Mouse (Mus musculus) small intestine, adult 2 months (tissue): Measurements from ENCODE around the gene Zscan18. TPM values are rescaled to one million over a fixed set of nuclear protein-coding genes. Genes with fewer than 3 reads are reported as not detected.

Experiments used
- H3K27ac ChIP-seq: fragments of 200-500 bp; 2 replicates; pipeline ENCODE4 v1.5.1; 2012; ENCODE audit warnings: low read depth, low read length, control low read depth, inconsistent platforms; ENCODE audit not compliant: insufficient read depth
- H3K27me3 ChIP-seq: fragments of 200-500 bp; 2 replicates; pipeline ENCODE4 v1.6.1; 2012; ENCODE audit warnings: mild to moderate bottlenecking, moderate library complexity, low read length, inconsistent platforms; ENCODE audit not compliant: control insufficient read depth, insufficient read depth
- H3K36me3 ChIP-seq: fragments of 200-500 bp; 2 replicates; pipeline ENCODE4 v1.6.1; 2012; ENCODE audit warnings: mild to moderate bottlenecking, low read length, control low read depth, inconsistent platforms; ENCODE audit not compliant: control insufficient read depth, insufficient read depth
- H3K4me1 ChIP-seq: fragments of 200-500 bp; 2 replicates; pipeline ENCODE4 v1.6.1; 2012; ENCODE audit warnings: low read length, inconsistent platforms, mixed read lengths; ENCODE audit not compliant: control insufficient read depth, insufficient read depth, insufficient read length
- H3K4me3 ChIP-seq: fragments of 200-500 bp; 2 replicates; pipeline ENCODE4 v1.5.1; 2012; ENCODE audit warnings: low read depth, mild to moderate bottlenecking, control low read depth, inconsistent platforms, low read length, moderate library complexity
- CTCF ChIP-seq: fragments of 200-500 bp; IDR thresholded peaks from 2 replicates; pipeline ENCODE4 v1.5.1; 2012; ENCODE audit warnings: low read depth, mild to moderate bottlenecking, control low read depth, inconsistent platforms, low read length, moderate library complexity, mixed read lengths; ENCODE audit not compliant: insufficient replicate concordance, insufficient read length; ENCODE audit errors: extremely low read depth
- POLR2A ChIP-seq: fragments of 200-500 bp; IDR thresholded peaks from 2 replicates; pipeline ENCODE4 v1.6.1; 2012; ENCODE audit warnings: low read depth, mild to moderate bottlenecking, control low read depth, inconsistent platforms, low read length, moderate library complexity
- WGBS: fragments of 180-500 bp; shearing (Covaris S2); methylation state at CpG from one replicate; pipeline ENCODE4 v1.1.7; 2018; 5-methylcytosine and 5-hydroxymethylcytosine counted together
- polyA plus RNA-seq: library from polyadenylated mRNA; depleted of rRNA; stranded (reverse); fragments of >200 nt; gene quantifications from 2 replicates; pipeline ENCODE4 v1.2.3, GENCODE M21; 2012; rRNA removed

The Zscan18 gene
- 0.15 and 0.24 TPM in 2 replicates for polyA plus RNA-seq

GRCm38 (mm10) chr7:12802866-12803726, at the start of gene Zscan18:
Gene Zscan18, minus strand, starts transcription at chr7:12803635.
- Histone ChIP-seq H3K27ac (no peak within 1 kb of the TSS), H3K27me3 (no peaks in the 10 kb centered on the region), H3K4me1 (peaks cover 6% of the 10 kb centered on the region; the same call in 1 of the 2 replicates), H3K4me3 (peak within 1 kb of the TSS; percentile 66), H3K36me3 (0 out of 2 replicates have a peak, but pooled peaks cover 4% of the 10 kb centered on the region)
- WGBS: 5% methylated on average over 31 of the region's 31 CpGs
- no peak for TF ChIP-seq POLR2A
- no peak for TF ChIP-seq CTCF

- 90% methylated on average over 4 of the region's 4 CpGs for WGBS
- TF ChIP-seq CTCF: no peak
- H3K36me3 ChIP-seq: peaks cover 26% of the 10 kb centered on the region
- H3K27me3 ChIP-seq: no peaks in the 10 kb centered on the region
- no peaks in the 10 kb centered on the region for H3K4me1 ChIP-seq
- peak overlapping the region; percentile 81 for H3K4me3 ChIP-seq
- no peak overlapping the region for H3K27ac ChIP-seq
Observed at GRCm38 (mm10) chr7:12835779-12836178, 32.3 kb upstream of the Zscan18 start.

GRCm38 (mm10) chr7:12835193-12835671, 31.8 kb upstream of the Zscan18 start:
- Histone ChIP-seq H3K27me3 (no peaks in the 10 kb centered on the region), H3K4me3 (peak overlapping the region; percentile 81), H3K27ac (peak overlapping the region; percentile 60), H3K4me1 (no peaks in the 10 kb centered on the region), H3K36me3 (peaks cover 24% of the 10 kb centered on the region)
- WGBS: 7% methylated on average over 13 of the region's 13 CpGs
- TF ChIP-seq POLR2A (no peak), CTCF (no peak)

DNA sequence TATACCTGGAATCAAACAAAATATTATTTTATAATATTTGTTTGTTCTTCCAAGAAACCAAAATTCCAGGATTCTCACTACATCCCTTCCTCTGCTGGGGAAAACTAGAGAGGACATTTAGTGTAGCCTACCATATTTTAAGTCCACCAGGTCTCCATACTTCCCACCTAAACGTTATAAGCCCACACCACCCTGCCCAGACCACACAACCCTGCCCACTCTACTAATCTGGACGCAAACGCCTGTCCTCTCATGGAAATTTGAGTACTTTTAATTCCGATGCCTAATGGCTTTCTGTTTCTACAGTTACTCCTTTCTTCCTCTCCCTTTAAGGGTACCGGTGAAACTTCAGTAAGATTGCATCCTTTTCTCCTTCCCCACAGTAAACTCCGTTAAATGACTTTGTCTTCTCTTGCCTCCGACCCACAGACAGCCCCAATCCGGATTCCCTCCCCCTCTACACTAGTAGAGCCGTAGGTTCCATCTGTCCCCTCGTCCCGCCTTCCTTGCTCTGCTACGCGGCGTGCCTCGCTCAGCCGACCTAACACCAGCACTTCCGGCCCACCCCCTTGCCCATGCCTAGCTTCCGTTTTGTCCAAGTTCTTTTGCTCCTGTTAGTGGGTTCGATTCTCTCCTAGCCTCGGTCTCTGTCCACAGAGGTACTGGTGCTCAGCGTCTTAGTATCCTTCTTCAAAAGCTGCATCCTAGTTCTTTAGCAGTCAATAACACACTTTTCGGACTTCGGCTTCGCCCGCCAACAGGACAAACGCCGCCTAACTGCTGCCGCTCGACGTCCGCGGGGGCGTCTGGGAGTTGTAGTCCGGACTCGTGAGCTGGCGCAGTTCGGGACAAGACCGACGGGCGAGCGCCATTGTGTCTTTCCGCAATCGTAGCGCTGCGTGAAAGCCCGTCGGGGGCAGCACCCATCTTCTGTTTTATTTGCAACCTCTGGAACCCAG, 31.0 kb upstream of the Zscan18 start, which contains the start of gene Zfp110:
Gene Zfp110 (plus strand): TSS at position 600 of the 959 bp plus-strand sequence.
- Histone ChIP-seq H3K4me3 (peak within 1 kb of the TSS; percentile 81), H3K4me1 (no peaks in the 10 kb centered on the region), H3K36me3 (peaks cover 18% of the 10 kb centered on the region), H3K27ac (peak within 1 kb of the TSS; percentile 69), H3K27me3 (no peaks in the 10 kb centered on the region)
- TF ChIP-seq POLR2A (peak; percentile 62), CTCF (peak; percentile 12; the same call in 1 of the 2 replicates)
- WGBS: 2% methylated on average over 47 of the region's 47 CpGs

GRCm38 (mm10) chr7:12818521-12819295, 15.3 kb upstream of the Zscan18 start, which contains the start of gene Zfp329:
Gene Zfp329, minus strand, starts transcription at chr7:12818858.
- Histone ChIP-seq H3K27ac (no peak within 1 kb of the TSS), H3K27me3 (no peaks in the 10 kb centered on the region), H3K4me3 (peak within 1 kb of the TSS; percentile 95), H3K36me3 (0 out of 2 replicates have a peak, but pooled peaks cover 3% of the 10 kb centered on the region), H3K4me1 (no peaks in the 10 kb centered on the region)
- under 1% methylated on average over 40 of the region's 40 CpGs for WGBS
- TF ChIP-seq POLR2A (peak; percentile 69), CTCF (no peak)

DNA sequence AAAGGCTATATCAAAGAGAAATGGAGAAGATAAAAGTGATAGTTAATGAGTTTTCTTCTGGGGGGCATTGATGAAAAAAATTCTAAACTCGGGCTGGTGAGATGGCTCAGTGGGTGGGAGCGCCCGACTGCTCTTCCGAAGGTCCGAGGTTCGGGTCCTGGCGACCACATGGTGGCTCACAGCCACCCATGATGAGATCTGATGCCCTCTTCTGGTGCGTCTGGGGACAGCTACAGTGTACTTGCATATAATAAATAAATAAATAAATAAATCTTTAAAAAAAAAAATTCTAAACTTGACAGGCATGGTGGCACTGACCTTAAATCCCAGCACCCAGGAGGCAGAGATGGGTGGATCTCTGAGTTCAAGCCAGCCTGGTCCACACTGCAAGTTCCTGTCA, 12.1 kb upstream of the Zscan18 start:
- Histone ChIP-seq H3K36me3 (peaks cover 14% of the 10 kb centered on the region), H3K4me1 (no peaks in the 10 kb centered on the region), H3K27ac (no peak overlapping the region), H3K27me3 (no peaks in the 10 kb centered on the region), H3K4me3 (no peak overlapping the region)
- TF ChIP-seq POLR2A: no peak
- no peak for TF ChIP-seq CTCF
- WGBS: 99% methylated on average over 8 of the region's 8 CpGs
